Mouse (Mus musculus): Measurements from ENCODE around the gene Prodh2. TPM values are rescaled to one million over a fixed set of nuclear protein-coding genes. Genes with fewer than 3 reads are reported as not detected.

Gene Prodh2
- 0.15 and 0.74 TPM in 2 replicates for polyA plus RNA-seq (2015; fragmentation: Nextera tagmentation; extraction: Ambion mirVana)

- Histone ChIP-seq H3K27me3 (peaks cover 23% of the 10 kb centered on the region), H3K9ac (no peak within 1 kb of the TSS), H3K36me3 (no peaks in the 10 kb centered on the region), H3K4me3 (no peak within 1 kb of the TSS), H3K4me1 (replicated peaks) (no peaks in the 10 kb centered on the region), H3K4me2 (no peak within 1 kb of the TSS), H3K9me3 (replicated peaks) (no peaks in the 10 kb centered on the region), H3K27ac (no peak within 1 kb of the TSS)
- 56% methylated on average over 11 of the region's 11 CpGs for WGBS
- no peak for ATAC-seq (replicated peaks; ENCODE audit: insufficient number of reproducible peaks, insufficient read depth, low FRiP score, low read depth)
These were observed at the start of gene Prodh2 for GRCm38 (mm10) chr7:30493401-30493931. TSS of gene Prodh2 (plus strand) at chr7:30493622.

GRCm38 (mm10) chr7:30443696-30444095, 49.7 kb upstream of the Prodh2 start:
- Histone ChIP-seq H3K9me3 (replicated peaks) (no peaks in the 10 kb centered on the region), H3K36me3 (no peaks in the 10 kb centered on the region), H3K27me3 (peaks cover 80% of the 10 kb centered on the region), H3K4me1 (replicated peaks) (peaks cover 13% of the 10 kb centered on the region), H3K9ac (no peak overlapping the region), H3K27ac (no peak overlapping the region), H3K4me3 (no peak overlapping the region), H3K4me2 (peak overlapping the region; percentile 95)
- WGBS: 27% methylated on average over 9 of the region's 9 CpGs
- ATAC-seq (replicated peaks; ENCODE audit: insufficient number of reproducible peaks, insufficient read depth, low FRiP score, low read depth): no peak

GRCm38 (mm10) chr7:30444154-30444970, 49.1 kb upstream of the Prodh2 start:
- Histone ChIP-seq H3K36me3 (no peaks in the 10 kb centered on the region), H3K9me3 (replicated peaks) (no peaks in the 10 kb centered on the region), H3K4me3 (peak overlapping the region; percentile 66), H3K4me1 (replicated peaks) (peaks cover 13% of the 10 kb centered on the region), H3K9ac (peak overlapping the region; percentile 58; the same call in 1 of the 2 replicates), H3K27ac (no peak overlapping the region), H3K27me3 (peaks cover 74% of the 10 kb centered on the region), H3K4me2 (peak overlapping the region; percentile 95)
- ATAC-seq (replicated peaks; ENCODE audit: insufficient number of reproducible peaks, insufficient read depth, low FRiP score, low read depth): 0 out of 2 replicates have a peak, but pooled peaks have one; percentile 21
- WGBS: 1% methylated on average over 38 of the region's 38 CpGs

GRCm38 (mm10) chr7:30444971-30445751, 48.3 kb upstream of the Prodh2 start, which contains the start of gene Aplp1:
TSS of gene Aplp1 (minus strand) at chr7:30445535.
- Histone ChIP-seq H3K27ac (no peak within 1 kb of the TSS), H3K4me1 (replicated peaks) (peaks cover 13% of the 10 kb centered on the region), H3K9ac (peak within 1 kb of the TSS; percentile 58), H3K27me3 (peaks cover 73% of the 10 kb centered on the region), H3K36me3 (no peaks in the 10 kb centered on the region), H3K9me3 (replicated peaks) (no peaks in the 10 kb centered on the region), H3K4me3 (peak within 1 kb of the TSS; percentile 66), H3K4me2 (peak within 1 kb of the TSS; percentile 95)
- WGBS: under 1% methylated on average over 64 of the region's 72 CpGs
- peak; percentile 70 for ATAC-seq (replicated peaks; ENCODE audit: insufficient number of reproducible peaks, insufficient read depth, low FRiP score, low read depth)

GRCm38 (mm10) chr7:30450241-30450640, 43.2 kb upstream of the Prodh2 start:
- Histone ChIP-seq H3K4me2 (no peak overlapping the region), H3K4me1 (replicated peaks) (peaks cover 4% of the 10 kb centered on the region; the same call in 1 of the 2 replicates), H3K27me3 (peaks cover 75% of the 10 kb centered on the region), H3K36me3 (no peaks in the 10 kb centered on the region), H3K9me3 (replicated peaks) (no peaks in the 10 kb centered on the region), H3K4me3 (no peak overlapping the region), H3K27ac (no peak overlapping the region), H3K9ac (no peak overlapping the region)
- ATAC-seq (replicated peaks; ENCODE audit: insufficient number of reproducible peaks, insufficient read depth, low FRiP score, low read depth): no peak; the same call in 1 of the 2 replicates
- 64% methylated on average over 7 of the region's 7 CpGs for WGBS

- Histone ChIP-seq H3K27me3 (peaks cover 84% of the 10 kb centered on the region), H3K4me2 (no peak overlapping the region), H3K36me3 (no peaks in the 10 kb centered on the region), H3K4me1 (replicated peaks) (peaks cover 17% of the 10 kb centered on the region), H3K9ac (no peak overlapping the region), H3K9me3 (replicated peaks) (no peaks in the 10 kb centered on the region), H3K4me3 (peak overlapping the region; percentile 14; the same call in 1 of the 2 replicates), H3K27ac (no peak overlapping the region)
- ATAC-seq (replicated peaks; ENCODE audit: insufficient number of reproducible peaks, insufficient read depth, low FRiP score, low read depth): no peak
- WGBS: 19% methylated on average over 25 of the region's 25 CpGs
These were observed 40.1 kb upstream of the Prodh2 start for GRCm38 (mm10) chr7:30453327-30453726.

GRCm38 (mm10) chr7:30453766-30454165, 39.7 kb upstream of the Prodh2 start:
- no peak overlapping the region for H3K27ac ChIP-seq
- peak overlapping the region; percentile 34 for H3K4me2 ChIP-seq
- no peaks in the 10 kb centered on the region for H3K36me3 ChIP-seq
- WGBS: 3% methylated on average over 25 of the region's 25 CpGs
- H3K4me1 ChIP-seq (replicated peaks): peaks cover 17% of the 10 kb centered on the region
- peaks cover 87% of the 10 kb centered on the region for H3K27me3 ChIP-seq
- peak overlapping the region; percentile 14; the same call in 1 of the 2 replicates for H3K4me3 ChIP-seq
- ATAC-seq (replicated peaks; ENCODE audit: insufficient number of reproducible peaks, insufficient read depth, low FRiP score, low read depth): no peak
- H3K9me3 ChIP-seq (replicated peaks): no peaks in the 10 kb centered on the region
- H3K9ac ChIP-seq: no peak overlapping the region

GRCm38 (mm10) chr7:30454259-30454658, 39.2 kb upstream of the Prodh2 start:
- Histone ChIP-seq H3K4me3 (no peak overlapping the region), H3K4me1 (replicated peaks) (peaks cover 17% of the 10 kb centered on the region), H3K9ac (no peak overlapping the region), H3K27me3 (peaks cover 92% of the 10 kb centered on the region), H3K36me3 (no peaks in the 10 kb centered on the region), H3K27ac (no peak overlapping the region), H3K9me3 (replicated peaks) (no peaks in the 10 kb centered on the region), H3K4me2 (no peak overlapping the region)
- WGBS: 14% methylated on average over 6 of the region's 6 CpGs
- no peak for ATAC-seq (replicated peaks; ENCODE audit: insufficient number of reproducible peaks, insufficient read depth, low FRiP score, low read depth)

GRCm38 (mm10) chr7:30456487-30456886, 36.9 kb upstream of the Prodh2 start:
- H3K9ac ChIP-seq: no peak overlapping the region
- under 1% methylated on average over 9 of the region's 9 CpGs for WGBS
- no peak for ATAC-seq (replicated peaks; ENCODE audit: insufficient number of reproducible peaks, insufficient read depth, low FRiP score, low read depth)
- H3K36me3 ChIP-seq: no peaks in the 10 kb centered on the region
- peaks cover 96% of the 10 kb centered on the region for H3K27me3 ChIP-seq
- H3K4me3 ChIP-seq: 0 out of 2 replicates have a peak overlapping the region, but pooled peaks have one; percentile 13
- H3K4me1 ChIP-seq (replicated peaks): peaks cover 17% of the 10 kb centered on the region
- H3K9me3 ChIP-seq (replicated peaks): no peaks in the 10 kb centered on the region
- no peak overlapping the region for H3K4me2 ChIP-seq
- no peak overlapping the region for H3K27ac ChIP-seq

GRCm38 (mm10) chr7:30456911-30457628, 36.4 kb upstream of the Prodh2 start:
- Histone ChIP-seq H3K4me3 (0 out of 2 replicates have a peak overlapping the region, but pooled peaks have one; percentile 13), H3K4me1 (replicated peaks) (peaks cover 17% of the 10 kb centered on the region), H3K36me3 (no peaks in the 10 kb centered on the region), H3K27ac (no peak overlapping the region), H3K4me2 (peak overlapping the region; percentile 42), H3K9ac (no peak overlapping the region), H3K27me3 (peaks cover 98% of the 10 kb centered on the region), H3K9me3 (replicated peaks) (no peaks in the 10 kb centered on the region)
- under 1% methylated on average over 31 of the region's 31 CpGs for WGBS
- no peak for ATAC-seq (replicated peaks; ENCODE audit: insufficient number of reproducible peaks, insufficient read depth, low FRiP score, low read depth)
